Mouse (Mus musculus): ENCODE data around the gene Acer2.

The Acer2 gene

GRCm38 (mm10) chr4:86897411-86897810 lies 23.2 kb downstream of the Acer2 start:
- no peak for DNase-seq

- no peak for DNase-seq
These were observed 24.7 kb downstream of the Acer2 start for GRCm38 (mm10) chr4:86898791-86899474.

DNA sequence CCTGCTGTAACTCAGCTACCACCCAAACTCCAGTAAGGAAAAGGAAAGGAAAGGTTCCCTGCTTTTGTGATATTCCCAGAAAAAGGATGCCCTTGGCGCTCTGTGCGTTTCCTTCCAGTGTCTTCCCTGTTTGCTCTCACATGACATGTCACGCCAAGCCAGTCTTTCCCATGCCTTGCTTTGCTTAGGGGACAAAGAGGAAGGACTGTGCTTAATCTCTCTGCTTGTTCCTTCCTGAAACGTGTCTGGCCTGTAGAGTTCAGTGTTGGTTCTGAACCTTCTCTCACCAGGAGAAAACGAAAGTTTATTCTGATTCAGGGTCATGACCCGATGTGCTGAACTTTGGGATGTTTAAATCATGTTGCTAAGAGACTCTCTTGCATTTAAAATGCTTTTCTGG lies 28.2 kb downstream of the Acer2 start:
- no peak for DNase-seq

DNA sequence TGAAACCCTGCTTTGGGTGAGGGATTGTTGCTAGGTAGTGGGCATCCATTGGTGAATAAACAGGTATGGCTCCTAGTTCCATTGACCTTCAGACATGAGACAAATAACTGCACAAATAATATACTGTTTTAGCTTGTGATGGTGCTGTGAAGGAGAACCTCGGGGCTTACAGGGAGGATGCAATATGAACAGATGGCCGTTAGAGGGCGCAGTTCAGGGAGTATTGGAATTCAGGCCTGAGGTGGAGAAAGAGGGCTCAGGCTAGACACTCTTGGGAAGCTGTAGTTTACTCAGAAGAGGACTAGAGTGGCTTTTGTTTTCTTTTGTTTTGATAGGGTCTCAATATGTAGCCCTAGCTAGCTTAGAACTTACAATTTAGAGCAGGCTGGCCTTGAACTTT lies 30.8 kb downstream of the Acer2 start:
- no peak for DNase-seq

- no peak for DNase-seq
These were observed 31.7 kb downstream of the Acer2 start for GRCm38 (mm10) chr4:86905869-86906268.

DNA sequence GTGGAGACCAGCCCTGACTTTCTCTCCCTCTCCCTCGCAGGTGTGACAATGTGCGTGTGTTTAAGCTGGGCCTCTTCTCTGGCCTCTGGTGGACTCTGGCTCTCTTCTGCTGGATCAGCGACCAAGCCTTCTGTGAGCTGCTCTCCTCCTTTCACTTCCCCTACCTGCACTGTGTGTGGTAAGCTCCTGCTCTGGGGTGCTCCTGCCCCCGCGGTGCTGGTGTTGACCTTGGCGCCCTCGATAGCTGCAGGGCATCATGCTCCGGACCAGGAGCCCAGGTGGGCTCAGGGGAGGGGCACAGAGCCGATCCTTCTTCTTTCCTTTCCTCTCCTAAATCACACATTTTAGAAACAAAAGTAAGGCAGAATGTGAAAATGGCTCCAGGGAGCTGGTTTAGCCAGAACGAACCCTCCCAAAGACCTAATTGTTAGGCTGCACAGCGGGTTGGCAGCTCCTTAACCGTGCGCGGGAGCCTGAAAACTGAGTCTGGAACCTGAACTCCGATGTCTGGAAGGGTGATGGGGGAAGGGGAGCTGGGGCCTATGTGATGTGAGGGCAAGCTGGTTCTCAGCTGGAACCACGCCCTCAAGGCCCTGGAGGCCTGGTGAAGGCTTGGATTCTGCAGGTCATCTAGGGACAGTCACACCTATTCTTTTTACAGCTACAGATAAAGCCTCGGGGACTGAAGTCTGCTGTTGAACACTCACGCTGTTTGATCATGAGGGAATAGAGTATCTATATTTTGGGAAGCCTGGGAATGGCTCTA lies 37.6 kb downstream of the Acer2 start:
- DNase-seq, result no peak

- no peak for DNase-seq
These were observed 38.6 kb downstream of the Acer2 start for GRCm38 (mm10) chr4:86912757-86913156.

GRCm38 (mm10) chr4:86916062-86916461 lies 41.9 kb downstream of the Acer2 start:
- DNase-seq, result no peak

- DNase-seq, result no peak
These were observed 49.4 kb downstream of the Acer2 start for GRCm38 (mm10) chr4:86923476-86924055.

- peak; percentile 22 to 69 for DNase-seq
These were observed 50.7 kb downstream of the Acer2 start for GRCm38 (mm10) chr4:86924804-86925458.

- DNase-seq, result no peak
These were observed 52.8 kb downstream of the Acer2 start for GRCm38 (mm10) chr4:86926997-86927396.

DNA sequence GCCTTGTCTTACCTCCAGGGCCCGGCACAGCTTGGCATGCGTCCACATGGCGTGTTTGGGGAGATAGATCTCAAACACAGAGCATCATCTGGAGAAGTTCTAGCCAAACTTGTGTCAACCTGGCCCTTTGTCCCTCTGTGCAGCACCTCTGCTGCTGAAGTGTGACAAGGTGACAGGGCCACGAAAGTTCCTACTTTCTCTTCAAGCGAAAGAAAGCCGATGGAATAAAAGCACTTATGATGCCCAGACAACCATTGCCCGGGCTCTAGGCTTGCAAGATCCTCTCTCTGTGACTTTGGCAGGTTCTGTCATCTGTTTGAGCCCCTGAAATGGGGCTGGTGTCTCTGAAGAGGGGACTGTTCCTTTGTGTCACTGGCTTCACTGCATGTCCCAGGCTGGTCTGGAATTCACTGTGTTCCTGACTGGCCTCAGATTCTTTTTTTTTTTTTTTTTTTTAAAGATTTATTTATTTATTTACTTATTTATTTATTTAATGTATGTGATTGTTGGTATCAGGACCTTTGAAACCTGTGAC lies 56.0 kb downstream of the Acer2 start:
- no peak for DNase-seq

- DNase-seq, result no peak
These were observed 56.6 kb downstream of the Acer2 start for GRCm38 (mm10) chr4:86930636-86931456.

DNA sequence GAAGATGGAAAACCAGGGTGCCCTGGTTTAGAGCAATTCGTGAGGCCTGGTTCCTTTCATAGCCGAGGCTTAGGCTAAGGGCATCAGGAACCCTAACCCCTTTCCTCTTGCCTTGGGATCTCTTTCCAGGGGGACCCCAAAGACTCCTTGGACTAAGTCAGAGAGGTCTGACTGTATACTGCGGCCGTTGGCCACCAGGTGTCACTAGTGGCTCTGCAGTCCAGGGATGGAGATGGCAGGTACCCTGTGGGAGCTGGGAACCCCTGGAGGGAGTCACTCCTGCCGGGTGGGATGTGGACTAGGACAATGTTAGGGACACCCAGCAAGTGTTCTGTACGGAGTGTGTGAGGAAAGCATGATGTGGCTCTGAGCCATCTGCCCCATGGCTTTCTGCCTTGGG lies 58.8 kb downstream of the Acer2 start:
- DNase-seq, result no peak

DNA sequence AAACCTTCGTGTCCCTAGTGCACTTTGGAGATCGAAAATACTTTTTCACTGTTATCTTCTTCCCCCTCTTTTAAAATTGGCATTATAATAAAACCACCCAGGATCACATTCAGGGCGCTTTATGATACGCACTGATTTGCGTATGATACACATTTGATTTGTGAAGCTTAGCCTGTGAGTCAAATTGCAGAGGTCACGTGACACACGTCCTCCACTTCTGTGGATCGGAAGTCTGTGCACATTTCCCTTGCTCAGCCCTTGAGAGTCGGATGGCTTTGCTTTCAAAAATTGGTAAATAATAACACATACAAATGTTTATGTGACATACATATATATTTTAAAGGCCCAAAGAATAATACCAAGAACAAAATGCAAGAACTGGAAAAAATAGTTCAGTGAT lies 62.0 kb downstream of the Acer2 start:
- no peak for DNase-seq

- DNase-seq, result no peak
These were observed 62.5 kb downstream of the Acer2 start for GRCm38 (mm10) chr4:86936706-86937105.

- DNase-seq, result no peak
These were observed 68.5 kb downstream of the Acer2 start for GRCm38 (mm10) chr4:86942656-86943055.

- no peak for DNase-seq
These were observed 69.1 kb downstream of the Acer2 start for GRCm38 (mm10) chr4:86943296-86943695.

- DNase-seq, result no peak
These were observed 74.6 kb downstream of the Acer2 start for GRCm38 (mm10) chr4:86948794-86949193.

DNA sequence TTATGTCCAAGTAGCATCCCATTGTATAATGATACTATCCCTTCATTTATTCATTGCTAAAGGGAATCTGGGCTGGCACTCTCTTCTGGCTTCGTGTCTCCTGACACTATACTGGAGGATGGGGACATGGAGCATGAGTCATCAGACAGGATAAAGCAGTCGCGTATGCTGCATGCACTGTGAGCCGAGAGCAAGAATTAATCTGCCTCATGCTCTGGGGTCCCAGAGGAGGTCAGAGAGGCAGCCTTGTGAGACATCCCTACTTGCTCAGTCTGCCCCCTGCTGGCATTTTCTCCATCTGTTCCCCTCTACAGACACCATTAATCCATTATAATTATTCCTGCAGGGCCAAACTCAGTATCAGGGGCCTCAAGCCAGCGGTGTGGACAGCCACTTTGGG lies 79.3 kb downstream of the Acer2 start:
- no peak for DNase-seq

DNA sequence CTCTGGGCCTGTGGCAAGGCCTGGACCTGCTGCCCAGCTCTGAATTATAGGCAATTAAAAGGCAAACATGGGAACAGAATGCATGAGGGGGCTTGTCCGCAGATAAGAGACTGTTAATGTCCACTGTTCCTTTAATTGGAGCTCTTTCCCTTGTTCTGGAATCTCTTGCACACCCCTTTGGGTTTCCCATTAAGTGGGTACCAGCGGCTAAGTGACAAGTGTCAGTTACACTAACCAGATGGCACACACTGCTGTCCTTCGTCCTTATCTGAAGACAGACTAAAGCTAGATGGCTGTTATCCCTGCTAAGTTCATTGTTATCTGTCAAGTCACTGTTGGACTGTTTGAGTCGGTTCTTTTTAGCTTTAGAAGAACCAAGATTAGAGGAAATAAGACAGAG lies 81.3 kb downstream of the Acer2 start:
- no peak for DNase-seq

All from spleen, adult 18-20 months (tissue).